Mouse (Mus musculus) cerebellum, adult 2 months (tissue): ENCODE data around the gene Slc12a9.

Experiments used
- CTCF ChIP-seq: fragments of 200-500 bp; IDR thresholded peaks from 2 replicates; pipeline ENCODE4 v1.5.1; 2011; ENCODE audit warnings: low read depth, mild to moderate bottlenecking, control low read depth, low read length, moderate library complexity, borderline replicate concordance; ENCODE audit not compliant: insufficient read depth
- POLR2A ChIP-seq: fragments of 200-500 bp; IDR thresholded peaks from 2 replicates; pipeline ENCODE4 v1.6.1; 2011; ENCODE audit warnings: low read length, control low read depth, borderline replicate concordance; ENCODE audit not compliant: insufficient read depth

DNA sequence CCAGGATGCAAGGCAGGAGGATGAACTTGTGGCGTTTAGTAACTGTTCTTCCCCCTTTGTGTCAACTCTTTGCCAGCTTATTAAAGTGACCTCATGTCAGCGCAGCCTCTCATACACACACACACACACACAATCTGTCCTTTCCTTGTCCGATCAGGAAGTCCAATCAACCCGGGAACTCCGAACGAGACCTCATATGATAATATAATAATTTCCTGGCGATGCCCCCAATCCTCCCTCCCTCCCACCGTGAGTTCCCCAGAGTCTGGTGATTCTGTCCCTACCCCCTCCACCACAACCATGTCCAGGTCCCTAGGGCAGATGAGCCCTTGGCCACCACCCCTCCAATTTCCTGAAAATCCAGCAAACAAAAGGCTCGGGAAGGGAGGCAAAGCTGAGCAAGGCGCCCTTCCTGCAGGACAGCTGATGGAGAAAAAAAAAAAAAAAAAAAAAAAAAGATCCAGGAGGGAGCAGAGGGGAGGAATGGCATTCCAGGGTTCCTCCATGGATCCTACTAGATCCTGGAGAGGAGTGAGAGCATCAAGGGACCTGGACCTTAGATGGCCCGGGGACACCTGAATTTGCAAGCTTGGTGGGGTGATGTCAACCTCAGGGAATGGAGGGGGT lies 5.4 kb upstream of the Slc12a9 start:
- no peak; the same call in 1 of the 2 replicates for TF ChIP-seq POLR2A
- no peak for TF ChIP-seq CTCF
